Mouse (Mus musculus) CD4-positive, CD25-positive, alpha-beta regulatory T cell (primary cell): ENCODE data around the gene Tmem136. TPM values are rescaled to one million over a fixed set of nuclear protein-coding genes. Genes with fewer than 3 reads are reported as not detected.

Source experiments
- polyA plus RNA-seq: library from polyadenylated mRNA; unstranded; fragments of 100-300 nt; shearing (Covaris generic); gene quantifications from one replicate; pipeline ENCODE4 v1.2.1, GENCODE M21; 2017

Gene Tmem136
- 4.8 TPM for polyA plus RNA-seq

GRCm38 (mm10) chr9:43116134-43116996, at the start of gene Tmem136:
Tmem136 (minus strand) TSS chr9:43116570.

GRCm38 (mm10) chr9:43107187-43107517, 9.2 kb downstream of the Tmem136 start, which contains the start of gene Arhgef12:
Arhgef12 (minus strand) TSS chr9:43107239.

Other genes with a start within 250 kb of the Tmem136 start
- not detected for gene Grik4, start 172.1 kb downstream of the Tmem136 start, polyA plus RNA-seq
- gene Arhgef12, start 9.3 kb downstream of the Tmem136 start, polyA plus RNA-seq: 13.3 TPM
- gene Pou2f3, start 93.8 kb upstream of the Tmem136 start, polyA plus RNA-seq: not detected
- 0.48 TPM for gene Oaf, start 123.3 kb upstream of the Tmem136 start, polyA plus RNA-seq
- gene Trim29, start 194.3 kb upstream of the Tmem136 start, polyA plus RNA-seq: not detected